Mouse (Mus musculus) C2C12 (cell line): ENCODE results near the gene Dennd6b.

ENCODE experiments used
- CTCF ChIP-seq: IDR thresholded peaks from one replicate; pipeline ENCODE4 v1.5.1; 2011; ENCODE audit not compliant: control insufficient read depth, insufficient read depth, insufficient read length
- MAX ChIP-seq: IDR thresholded peaks from one replicate; pipeline ENCODE4 v1.6.1; 2011; ENCODE audit warnings: mild to moderate bottlenecking, control low read depth
- MYOD1 ChIP-seq: IDR thresholded peaks from one replicate; pipeline ENCODE4 v1.6.1; 2011; ENCODE audit warnings: low read depth; ENCODE audit not compliant: control insufficient read depth, insufficient read length
- MYOG ChIP-seq: IDR thresholded peaks from one replicate; pipeline ENCODE4 v1.6.1; 2011; ENCODE audit not compliant: control insufficient read depth, insufficient read length; ENCODE audit errors: extremely low read depth
- USF1 ChIP-seq: IDR thresholded peaks from one replicate; pipeline ENCODE4 v1.6.1; 2011; ENCODE audit warnings: low read depth, mild to moderate bottlenecking, control low read depth, moderate library complexity

GRCm38 (mm10) chr15:89173024-89173905, 23.0 kb downstream of the Dennd6b start:
- no peak for TF ChIP-seq CTCF
- no peak for TF ChIP-seq MAX
- TF ChIP-seq MYOD1, result no peak
- TF ChIP-seq MYOG, result no peak
- TF ChIP-seq USF1, result no peak
